Mouse (Mus musculus): Measurements from ENCODE around the gene Pmepa1.

Pmepa1 gene

DNA sequence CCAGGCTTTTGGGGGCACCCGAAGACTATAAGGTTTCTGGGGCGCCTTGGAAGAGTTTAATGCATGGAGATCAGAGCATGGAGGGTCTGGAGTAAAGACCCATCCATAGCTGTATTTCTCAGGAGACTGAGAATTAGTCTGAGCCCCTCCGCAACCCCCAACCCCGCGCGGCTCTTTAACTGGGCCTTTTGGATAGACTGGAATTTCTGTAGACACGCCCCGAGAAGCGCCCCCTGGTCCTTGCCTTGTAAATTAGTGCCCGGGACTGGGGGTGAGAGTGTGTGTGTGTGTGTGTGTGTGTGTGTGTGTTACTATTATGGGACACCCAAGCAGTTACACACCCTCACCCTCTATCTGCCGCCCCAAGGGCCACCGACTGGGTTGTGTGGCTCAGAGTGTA lies 526 bp upstream of the Pmepa1 start:
- in situ Hi-C loops (cut with MboI, MseI): no loop called here

DNA sequence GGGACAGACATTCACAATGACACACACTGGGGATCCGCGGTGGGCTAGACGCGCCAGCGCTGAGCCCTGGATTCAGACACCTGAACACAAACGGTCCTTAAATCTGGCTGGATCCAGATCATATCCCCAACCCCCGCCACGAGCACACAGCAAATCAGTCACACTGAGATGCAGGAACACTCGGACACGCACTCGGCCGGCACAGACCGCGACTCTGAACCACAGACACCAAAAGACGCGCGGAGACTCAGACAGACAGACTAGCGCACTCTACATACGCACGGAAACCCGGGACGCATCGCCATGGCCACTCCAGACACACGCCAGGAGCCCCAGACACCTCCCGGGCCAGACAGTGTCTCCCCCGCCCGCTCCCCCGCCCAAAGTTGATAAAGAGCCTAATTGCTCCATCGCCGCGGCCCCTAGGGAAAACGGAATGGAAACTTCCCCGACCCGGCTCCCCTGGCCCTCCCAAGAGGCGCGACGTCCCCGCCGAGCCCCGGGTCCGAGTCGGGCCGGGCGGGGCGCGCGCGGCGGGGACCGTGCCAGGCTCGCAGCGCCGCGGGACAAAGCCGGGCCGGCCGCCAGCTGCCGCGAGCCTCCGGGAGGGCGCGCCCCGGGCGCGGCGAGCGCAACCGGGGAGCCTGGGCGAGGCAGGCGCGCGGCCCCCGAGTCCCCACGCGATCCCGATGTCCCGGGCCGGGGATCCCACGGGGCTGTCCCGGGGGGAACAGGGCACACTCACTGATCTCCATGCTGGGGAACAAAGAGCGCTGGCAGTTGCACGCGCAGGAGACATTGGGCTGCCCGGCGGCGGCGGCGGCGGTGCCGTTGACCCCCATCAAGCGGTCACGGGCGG lies 761 bp downstream of the Pmepa1 start:
- in situ Hi-C loops (cut with MboI, MseI): no loop called here

DNA sequence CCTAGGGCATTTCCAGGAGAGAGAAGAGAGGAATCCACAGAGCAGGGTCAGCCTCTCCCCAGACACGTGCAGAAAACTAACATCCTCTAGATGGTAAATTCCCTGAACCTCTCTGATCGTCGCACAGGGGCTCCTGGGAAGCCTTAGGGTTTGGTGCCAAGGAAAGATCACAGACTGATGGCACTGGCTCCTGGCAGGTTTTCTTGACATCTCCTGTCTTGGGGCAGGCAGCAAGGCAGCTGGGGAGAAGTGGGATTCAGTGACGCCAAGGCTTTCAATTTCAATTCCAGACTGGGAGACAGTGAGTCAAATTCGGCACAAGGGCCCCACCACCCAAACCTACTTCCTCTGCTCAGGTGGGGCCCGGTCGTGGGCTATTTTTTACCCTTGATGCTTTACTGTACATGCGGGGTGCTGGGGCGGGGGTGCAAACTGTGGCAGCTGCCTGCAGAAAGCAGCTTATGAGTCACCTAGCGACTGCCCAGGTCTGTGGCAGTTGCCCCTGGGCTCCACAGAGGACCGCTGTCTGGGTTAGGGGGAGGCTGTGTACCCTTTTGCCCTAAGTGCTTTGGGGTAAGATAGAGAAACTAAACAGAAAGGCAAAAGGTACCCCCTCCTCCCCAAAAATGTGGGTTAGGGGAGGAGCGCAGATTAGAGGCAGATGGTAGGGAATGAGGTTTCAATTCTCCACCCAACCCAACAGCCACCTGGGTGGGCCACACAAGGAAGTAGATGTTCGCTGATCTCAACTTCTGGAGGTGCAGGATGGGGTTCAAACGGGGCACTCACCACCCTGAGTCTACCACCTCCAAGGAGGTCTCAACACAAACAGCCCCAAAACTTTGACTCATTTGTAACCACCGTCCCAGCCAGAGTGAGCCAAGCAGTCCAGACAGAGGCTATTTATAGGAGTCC lies 1.6 kb downstream of the Pmepa1 start:
- in situ Hi-C loops (cut with MboI, MseI): loop anchor here (5.0 kb wide), 1 partner anchor 42 kb away; no protein-coding TSS in a partner anchor

DNA sequence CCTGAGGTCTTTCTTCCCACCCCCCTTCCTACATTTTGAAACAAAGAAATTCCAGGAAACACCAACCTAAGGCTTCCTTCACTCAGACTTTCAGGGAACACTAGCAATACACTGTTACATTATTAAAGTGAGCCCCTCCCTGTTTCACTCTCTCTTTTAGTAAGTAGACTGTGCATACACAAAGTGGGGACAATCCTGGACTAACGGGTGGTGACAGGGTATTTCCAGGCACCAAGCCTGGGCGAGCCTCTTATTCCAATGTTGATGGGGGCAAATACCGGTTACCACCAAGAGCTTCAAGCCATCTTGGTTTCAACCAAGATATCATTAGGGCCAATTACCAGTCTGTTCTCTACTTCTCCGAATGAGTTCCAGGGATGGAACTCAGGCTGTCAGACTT lies 2.4 kb downstream of the Pmepa1 start:
- in situ Hi-C loops (cut with MboI, MseI): loop anchor here (5.0 kb wide), 1 partner anchor 42 kb away; no protein-coding TSS in a partner anchor

DNA sequence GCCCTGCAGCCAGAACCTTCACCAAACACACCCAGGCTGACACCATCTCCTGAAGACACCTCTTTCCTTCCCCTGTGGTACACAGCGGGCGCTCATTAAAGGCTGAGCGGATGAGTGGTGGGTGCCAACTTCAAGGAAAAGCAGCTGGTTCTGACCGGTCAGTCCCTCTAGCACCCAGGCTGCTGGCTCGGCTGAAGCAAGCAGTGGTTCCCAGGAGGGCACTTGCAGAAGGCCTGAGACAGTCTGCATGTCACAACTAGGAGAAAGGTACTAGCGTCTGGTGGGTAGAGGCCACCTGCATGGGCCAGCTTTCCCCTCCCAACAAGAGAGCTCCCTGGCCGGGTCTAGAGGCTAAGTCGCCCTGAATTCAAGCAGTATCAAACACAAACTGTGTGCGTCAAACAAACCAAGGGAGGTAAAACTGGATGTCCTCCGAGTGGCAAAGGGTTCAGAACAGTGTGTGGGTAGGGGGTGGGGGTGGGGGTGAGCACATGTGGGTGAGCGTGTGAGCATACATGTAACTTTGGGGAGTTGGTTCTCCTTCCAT lies 3.9 kb downstream of the Pmepa1 start:
- in situ Hi-C loops (cut with MboI, MseI): loop anchor here (5.0 kb wide), 1 partner anchor 40 kb away; no protein-coding TSS in a partner anchor

DNA sequence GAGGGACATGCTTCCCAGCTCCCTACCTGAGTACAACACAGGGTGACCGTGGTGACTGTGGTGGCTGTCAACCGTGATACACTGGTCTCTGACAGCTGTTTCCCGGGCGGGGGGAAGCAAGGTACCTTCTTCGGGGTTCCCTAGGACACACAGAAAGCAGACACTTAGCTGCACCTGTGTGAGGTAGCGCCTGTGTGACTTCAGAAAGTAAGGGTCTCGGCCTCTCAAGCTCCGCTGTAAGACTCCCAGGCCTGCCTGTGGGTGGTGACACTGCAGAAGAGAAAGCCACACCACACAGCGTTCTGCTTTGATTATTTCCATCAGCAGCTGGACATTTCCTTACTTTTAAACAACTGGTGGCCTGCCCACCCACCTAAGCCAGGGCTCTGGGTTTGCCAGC lies 4.8 kb downstream of the Pmepa1 start:
- in situ Hi-C loops (cut with MboI, MseI): loop anchor here (5.0 kb wide), 1 partner anchor 39 kb away; no protein-coding TSS in a partner anchor

DNA sequence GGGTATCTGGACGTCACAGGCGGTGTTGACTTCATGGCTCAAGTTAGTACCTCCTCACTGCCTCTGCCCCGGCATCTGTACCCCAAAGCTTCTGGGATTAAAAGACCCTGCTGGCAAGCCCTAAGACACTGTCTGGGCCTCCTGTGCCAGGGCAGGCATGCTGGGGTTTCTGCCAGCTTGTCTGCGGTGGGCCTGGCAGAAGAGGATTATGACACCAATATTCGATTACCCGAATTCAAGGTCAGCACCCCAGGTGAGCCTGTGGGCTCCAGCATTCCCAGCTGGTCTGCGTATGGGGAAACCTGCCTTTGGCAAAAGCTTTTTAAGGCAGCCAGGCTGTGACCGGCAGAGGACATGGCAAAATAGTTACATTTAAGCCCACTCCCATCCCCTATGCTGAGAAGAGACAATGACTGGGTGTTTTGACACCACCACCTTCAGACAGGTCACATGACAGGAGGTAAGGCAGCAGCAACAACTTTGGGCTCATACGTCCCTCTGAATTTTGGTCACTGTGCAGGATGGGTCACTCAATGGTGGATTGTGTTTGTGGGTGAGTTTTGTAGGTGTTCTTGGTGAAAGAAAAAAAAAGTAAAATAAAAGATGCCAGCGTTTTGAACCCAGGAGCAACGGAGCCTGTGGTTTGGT lies 5.6 kb downstream of the Pmepa1 start:
- in situ Hi-C loops (cut with MboI, MseI): loop anchor here (5.0 kb wide), 1 partner anchor 38 kb away; no protein-coding TSS in a partner anchor

DNA sequence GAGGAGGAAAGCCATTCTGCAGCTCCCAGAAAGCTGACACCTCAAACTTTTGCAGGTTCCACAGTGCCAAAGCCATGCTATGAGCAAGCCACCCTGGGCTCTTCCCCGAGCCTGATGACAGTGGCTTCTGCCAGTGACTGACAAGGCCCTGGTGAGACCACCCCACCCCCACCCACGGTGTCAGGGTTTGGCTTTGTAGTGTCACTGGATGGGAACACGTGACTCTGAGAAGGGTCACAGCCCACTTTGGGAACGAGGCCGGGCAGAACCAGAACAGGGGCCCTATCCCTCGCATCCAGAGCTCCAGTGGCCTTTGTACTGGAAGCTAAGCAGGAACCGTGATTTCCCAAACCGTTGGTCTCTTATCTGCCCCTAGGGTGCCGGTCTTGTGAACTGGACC lies 6.1 kb downstream of the Pmepa1 start:
- in situ Hi-C loops (cut with MboI, MseI): loop anchor here (5.0 kb wide), 1 partner anchor 38 kb away; no protein-coding TSS in a partner anchor

DNA sequence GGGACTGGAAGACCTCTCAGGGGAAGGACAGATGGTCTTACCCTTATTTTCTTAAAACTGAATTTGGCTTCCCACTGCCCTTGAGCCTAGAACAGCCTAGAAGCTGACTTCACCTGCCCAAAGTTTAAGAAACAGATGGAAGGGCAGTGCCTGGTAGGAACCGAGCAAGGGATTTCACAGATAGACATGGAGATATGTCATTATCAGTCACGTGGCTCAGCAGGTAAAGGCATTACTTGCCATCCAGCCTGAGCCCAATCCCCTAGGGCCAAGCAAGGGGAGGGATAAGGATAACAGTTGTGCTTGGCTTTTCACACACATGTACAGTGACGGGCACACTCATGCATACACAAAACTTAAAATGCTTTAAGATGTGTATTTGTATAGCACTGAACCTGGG lies 8.8 kb downstream of the Pmepa1 start:
- in situ Hi-C loops (cut with MboI, MseI): no loop called here

DNA sequence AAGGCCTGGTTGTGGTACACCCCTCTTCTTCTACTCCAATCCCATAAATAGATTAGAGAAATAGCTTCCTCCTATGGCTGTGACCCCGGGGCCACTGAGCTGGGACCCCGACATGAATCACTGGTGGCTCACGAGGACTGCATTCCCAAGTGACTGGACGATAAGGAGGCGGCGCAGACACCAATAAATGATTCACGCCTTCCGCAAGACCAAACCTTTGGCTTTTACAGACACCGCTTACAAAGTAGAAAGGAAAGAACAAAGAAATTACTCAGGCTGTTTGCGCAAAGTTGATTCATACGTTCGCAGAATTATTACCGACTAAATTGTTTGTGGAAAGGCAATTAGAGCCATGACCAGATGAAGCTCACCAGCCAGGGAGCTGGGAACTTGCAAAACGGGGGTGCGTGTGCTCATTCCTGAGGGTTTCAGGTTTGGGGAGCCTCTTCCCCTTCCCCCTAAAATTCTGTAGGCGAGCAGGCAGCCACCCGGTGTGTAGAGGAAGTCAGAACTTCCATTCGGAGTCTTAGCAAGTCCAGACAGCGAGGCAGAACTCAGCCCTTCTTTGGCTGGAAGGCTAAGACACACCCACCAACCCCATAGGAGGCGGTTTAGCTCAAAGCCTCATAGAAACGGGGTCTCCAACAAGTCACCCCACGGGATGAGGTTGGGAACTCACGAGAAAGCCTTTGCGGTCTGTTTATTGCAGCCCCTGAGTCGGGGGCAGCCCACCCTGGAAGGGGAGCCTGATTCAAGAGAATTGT lies 9.8 kb downstream of the Pmepa1 start:
- in situ Hi-C loops (cut with MboI, MseI): no loop called here

DNA sequence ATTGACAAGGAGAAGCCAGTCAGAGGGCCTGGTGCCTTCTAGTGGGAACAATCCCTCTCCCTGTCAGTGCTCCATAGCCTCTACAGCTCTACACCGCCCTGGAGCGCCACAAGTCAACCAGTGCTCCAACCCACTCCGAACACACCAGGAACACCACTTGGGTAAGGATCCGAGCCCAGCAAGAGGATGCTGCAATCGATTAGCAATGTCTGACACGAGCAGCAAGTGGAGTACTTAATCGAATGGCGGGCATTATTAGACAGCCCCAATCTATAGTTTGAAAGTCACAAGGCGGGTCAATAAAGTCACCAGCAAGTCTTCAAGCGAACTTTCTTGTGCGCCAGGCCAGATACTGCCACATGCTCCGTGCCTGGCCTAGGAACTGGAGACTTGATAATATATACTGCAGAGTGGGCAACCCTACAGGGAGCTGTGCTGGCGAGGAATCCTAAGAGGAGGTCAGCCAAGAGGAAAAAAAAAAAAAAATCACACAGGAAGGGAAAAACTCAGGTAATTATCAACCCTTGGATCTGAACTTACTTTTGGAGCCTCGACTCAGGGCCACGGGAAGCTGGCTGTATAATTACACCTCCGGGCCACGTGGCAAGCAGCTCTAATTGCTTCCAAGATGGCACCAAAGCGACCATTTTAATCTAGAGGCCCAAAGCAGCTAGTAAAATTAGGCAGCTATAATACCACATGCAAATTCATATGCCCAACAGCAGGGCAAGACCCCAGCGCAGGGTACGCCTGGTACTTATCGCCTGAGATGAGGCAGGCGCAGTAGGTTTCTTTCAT lies 10.7 kb downstream of the Pmepa1 start:
- in situ Hi-C loops (cut with MboI, MseI): no loop called here

DNA sequence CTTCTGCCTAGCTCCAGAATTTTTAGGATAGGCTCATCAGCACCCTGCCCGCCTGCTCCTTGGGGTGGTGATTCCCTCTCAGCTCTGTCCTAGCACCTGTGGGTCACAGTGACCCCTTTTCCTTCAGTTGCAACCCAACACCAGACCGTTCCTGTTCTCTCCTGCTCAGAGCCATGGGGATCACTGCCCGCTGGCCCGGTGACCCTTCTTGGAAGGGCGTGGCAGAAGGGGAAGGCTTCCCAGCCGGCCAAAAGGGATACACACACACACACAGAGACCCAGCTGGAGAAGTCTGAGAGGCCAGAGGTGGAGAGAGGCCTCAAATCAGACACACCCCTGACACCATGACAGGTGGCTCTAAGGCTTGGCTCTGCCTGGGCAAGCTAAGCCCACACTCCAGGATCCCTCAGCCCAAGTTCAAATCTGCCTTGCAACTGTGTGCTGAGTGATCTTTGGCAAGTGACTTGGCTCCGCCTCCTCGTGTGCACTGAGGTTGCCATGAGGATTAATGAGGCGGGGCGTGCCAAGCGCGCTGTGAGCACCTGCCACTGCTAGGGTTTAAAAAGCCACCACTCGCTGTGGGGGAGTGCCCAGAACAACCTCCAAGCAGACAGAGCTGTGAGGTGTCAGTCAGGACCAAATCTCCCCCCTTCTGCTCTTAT lies 11.7 kb downstream of the Pmepa1 start:
- in situ Hi-C loops (cut with MboI, MseI): no loop called here

DNA sequence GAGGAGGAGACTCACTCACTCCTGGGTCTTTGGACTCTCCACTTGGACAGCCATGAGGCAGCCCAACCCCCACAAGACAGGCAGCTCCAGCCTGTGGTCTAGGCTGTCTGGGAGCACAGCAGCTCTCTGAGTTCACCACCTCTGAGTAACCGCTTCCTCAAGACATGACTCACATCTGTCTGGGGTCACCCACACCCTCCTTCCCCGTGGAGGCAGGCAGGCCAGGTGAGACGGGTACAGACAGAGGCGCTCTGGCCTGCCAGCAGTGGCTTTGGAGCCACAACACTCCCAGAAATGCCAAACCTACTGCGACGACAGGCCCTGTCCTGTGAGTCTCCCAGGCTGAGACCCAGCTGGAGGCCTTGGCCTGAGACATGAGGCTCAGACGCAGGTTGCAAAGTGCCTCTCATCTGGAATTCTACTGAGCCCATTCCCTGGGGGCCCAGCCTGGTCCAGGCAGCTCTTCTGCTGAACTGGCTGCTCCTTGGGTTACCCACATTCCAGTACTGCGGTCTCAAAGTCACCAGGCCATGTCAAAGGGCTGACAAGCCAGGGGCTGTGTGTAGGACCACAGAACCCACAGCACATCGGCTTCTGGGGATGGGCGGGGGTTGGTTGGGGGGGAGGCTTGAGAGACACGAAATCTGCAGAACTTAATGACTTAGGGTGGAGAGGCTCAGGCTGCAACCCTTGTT lies 12.6 kb downstream of the Pmepa1 start:
- in situ Hi-C loops (cut with MboI, MseI): no loop called here

DNA sequence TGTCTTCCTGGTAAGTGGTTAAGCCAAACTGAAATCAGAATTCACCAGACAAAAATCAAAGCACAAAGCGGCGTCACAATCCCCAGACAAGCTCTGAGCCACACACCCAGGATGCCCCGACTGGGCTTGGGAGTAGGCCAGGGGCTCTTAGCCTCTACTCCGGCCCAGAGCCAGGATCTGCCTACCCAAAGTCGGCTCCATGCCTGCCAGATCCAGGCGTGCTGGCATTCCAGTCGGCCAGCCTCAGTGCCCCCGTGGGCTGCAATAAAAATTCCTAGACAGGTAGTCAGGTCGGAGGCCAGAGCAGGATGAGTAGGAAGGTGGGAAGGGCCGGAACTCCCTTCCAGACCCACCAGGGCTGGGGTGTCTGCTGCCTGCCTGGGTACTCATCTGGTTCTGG lies 14.8 kb downstream of the Pmepa1 start:
- in situ Hi-C loops (cut with MboI, MseI): no loop called here

DNA sequence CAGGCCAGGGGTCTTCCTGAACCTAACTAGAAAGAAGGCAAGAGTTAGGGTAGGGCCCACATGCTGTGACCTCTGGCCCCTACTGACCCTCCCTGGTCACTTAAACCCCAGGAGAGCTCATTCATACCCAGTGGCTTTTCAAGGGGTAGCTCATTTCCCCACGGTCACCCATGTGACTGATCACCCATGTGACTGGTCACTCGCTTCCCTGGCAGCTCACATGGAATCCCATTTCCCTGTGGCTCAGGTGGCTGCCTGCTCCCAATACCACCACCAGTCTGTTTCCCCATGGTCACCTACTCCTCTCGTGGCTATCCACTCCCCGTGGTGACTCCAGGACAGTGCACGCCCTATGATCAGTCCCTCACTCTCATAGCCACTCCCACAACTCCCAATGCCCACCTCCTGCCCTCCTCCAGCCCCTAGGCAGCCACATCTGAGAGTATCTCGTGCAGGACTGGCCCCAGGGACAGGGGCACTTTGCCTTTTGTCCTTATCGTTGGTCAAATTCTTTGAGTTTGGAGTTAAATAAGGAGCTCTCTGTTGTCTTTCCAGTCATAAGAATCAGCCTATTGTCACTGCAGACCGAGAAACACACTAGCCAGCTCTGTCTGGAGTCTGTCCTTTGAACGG lies 17.8 kb downstream of the Pmepa1 start:
- in situ Hi-C loops (cut with MboI, MseI): no loop called here

DNA sequence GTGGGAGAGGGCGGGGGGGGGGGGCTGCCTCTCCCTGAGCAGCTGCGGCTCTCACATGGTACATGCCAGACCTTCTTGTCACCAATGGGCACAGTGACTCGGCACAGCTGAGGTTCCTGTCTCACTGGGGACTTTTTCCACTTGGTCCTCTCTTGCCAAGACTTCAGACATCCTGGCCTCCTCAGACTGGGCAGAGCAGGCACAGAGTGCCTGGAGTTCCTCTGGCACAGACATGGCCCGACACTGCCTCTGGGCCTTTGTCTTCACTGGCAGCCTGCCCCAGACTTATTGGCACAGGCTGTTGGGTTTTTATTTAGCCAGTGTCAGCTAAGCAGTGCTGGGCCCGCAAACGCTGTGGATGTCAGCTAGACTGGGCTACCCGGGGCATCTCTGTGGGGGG lies 18.7 kb downstream of the Pmepa1 start:
- in situ Hi-C loops (cut with MboI, MseI): no loop called here

DNA sequence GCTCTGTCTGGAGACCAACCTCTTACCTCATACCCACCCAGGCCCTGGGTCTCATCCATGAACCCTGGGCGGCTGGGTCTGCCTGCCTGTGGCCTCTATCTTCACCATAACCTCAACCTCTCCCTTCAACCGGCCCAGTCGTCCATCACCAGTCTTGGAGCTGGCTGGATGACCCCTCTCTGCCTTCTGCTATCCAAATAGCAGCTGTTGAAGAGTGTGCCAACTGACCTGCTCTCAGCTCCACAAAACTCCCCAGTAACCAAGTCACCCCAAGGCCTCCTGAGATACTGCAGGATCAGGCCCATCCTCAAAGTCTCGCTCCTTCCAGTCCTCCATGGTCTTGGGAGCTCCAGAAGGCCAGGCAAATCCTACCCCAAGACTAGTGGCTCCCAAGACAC lies 19.8 kb downstream of the Pmepa1 start:
- in situ Hi-C loops (cut with MboI, MseI): no loop called here
